Mouse (Mus musculus): ENCODE measurements around the gene Rnase13.
A peak's percentile ranks its signal among the peaks of the same experiment; 100 is the strongest.

Rnase13 gene

DNA sequence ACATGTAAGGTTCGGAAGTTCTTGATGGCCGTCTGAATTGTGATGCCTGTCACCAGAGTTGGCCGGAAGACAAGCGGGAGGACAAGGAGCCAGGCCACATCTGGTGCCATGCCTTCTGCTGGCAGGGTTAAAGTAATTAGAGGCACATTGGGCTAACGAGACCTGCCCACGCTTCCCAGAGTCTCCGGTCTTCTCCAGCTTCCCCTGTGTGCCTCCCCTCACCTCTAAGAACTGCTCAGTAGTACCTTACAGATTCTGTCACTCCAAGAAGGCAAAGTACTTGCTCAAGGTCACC, at the start of gene Rnase13:
TSS of gene Rnase13 (minus strand) at position 203 of the 295 bp plus-strand sequence.
- no peak for DNase-seq (ENCODE audit: low spot score in 2 of 2)

GRCm38 (mm10) chr14:51967400-51967799, 44.8 kb upstream of the Rnase13 start:
- DNase-seq (ENCODE audit: low spot score in 2 of 2): no peak

- no peak for DNase-seq (ENCODE audit: low spot score in 2 of 2)
Observed at GRCm38 (mm10) chr14:51960316-51960715, 37.7 kb upstream of the Rnase13 start.

- no peak for DNase-seq (ENCODE audit: low spot score in 2 of 2)
Observed at GRCm38 (mm10) chr14:51943336-51943735, 20.8 kb upstream of the Rnase13 start.

- DNase-seq (ENCODE audit: low spot score in 2 of 2): no peak
Observed at GRCm38 (mm10) chr14:51942236-51942635, 19.7 kb upstream of the Rnase13 start.

DNA sequence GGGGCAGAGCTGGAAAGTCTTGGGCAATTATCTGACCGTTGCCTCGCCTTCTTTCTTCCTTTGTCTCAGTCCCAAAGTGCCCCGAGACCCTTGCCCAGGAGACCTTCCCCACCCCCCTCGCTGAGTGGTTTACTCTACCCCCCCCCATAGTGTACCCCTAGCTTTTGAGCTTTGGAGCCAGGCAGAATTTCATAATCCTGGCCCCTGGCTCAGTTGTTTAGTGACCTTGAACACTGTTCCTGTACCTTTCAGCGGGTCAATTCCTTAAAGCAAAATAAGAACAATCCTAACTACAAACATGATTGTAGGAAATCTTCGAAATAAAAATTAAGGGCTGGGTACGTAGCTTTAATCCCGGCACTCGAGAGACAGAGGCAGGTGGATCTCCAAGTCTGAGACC, 19.0 kb upstream of the Rnase13 start:
- no peak for DNase-seq (ENCODE audit: low spot score in 2 of 2)

DNA sequence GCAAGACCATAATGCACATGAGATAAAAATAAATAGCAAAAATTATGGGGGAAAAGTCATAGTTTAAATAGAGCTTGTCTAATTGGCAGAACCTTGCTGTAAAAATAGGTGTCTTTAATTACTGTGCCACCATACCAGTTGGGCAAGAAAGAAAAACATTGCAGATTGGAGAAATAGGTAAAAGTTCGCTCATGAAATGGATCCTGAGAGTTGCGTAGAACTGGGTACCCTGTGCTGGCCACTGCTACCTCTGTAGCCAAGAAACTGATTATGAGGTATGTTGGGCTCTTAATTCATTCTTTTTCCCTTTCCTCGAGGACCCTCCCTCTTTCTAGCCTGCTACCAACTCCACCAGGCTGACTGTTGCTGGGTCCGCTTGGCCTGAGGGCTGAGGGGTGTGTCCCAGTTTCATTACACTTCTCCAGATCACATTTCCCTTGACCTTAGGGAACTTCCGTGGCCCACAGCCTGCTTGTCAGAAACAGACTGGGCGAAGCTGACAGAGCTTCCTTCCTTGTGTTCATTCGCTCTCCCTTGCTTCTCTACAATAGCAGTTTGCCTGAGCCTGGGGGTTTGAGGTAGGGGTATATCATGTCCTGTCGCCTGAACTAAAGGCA, 18.5 kb upstream of the Rnase13 start:
- no peak for DNase-seq (ENCODE audit: low spot score in 2 of 2)

- no peak for DNase-seq (ENCODE audit: low spot score in 2 of 2)
Observed at GRCm38 (mm10) chr14:51939005-51939404, 16.4 kb upstream of the Rnase13 start.

DNA sequence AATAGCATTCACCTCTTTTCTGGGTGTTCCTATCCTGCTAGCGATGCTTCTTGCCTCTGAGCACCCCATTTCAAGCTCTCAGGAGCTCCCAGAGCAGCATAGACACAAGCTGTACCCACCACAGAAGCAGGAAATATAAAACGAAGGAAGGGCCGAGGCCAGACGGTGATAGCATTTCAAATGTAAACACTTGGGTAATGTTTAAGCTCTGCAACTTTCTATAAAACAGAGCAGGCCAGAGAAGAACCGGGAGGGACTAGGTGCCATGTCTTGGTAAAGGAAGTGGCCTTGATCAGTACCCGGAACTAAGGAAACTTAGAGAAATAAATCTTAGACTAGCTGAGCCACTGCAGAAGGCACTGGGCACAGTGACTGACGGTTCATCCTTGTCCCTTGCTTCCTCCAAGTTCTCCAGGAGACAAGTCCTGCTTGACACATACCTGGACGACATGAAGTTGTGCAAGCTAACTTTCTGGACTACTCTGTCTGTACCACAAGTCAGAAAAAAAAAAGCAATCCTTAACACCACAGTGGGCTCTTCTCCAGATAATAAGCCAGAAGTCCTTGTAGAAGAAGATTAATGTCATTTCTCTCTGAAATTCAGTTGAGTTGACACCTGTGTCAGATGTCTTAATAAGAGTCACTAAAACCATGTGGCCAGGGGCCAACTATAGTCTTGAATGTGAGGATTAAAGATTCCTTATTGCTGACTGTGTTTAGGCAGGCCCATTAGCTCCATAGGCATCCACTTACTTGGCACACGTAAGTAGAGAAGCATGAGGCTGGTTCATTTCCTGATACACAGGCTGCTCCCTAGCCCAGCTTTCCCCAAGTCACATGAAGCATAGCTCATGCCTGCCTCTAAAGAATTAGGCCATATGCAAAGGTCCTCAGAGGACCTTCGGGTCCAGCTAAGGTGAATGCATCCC, 9.8 kb upstream of the Rnase13 start:
- peak in 1 of 2 experiments; percentile 8 for DNase-seq (ENCODE audit: low spot score in 2 of 2)

GRCm38 (mm10) chr14:51930824-51931223, 8.3 kb upstream of the Rnase13 start:
- peak; percentile 80 to 82 for DNase-seq (ENCODE audit: low spot score in 2 of 2)

DNA sequence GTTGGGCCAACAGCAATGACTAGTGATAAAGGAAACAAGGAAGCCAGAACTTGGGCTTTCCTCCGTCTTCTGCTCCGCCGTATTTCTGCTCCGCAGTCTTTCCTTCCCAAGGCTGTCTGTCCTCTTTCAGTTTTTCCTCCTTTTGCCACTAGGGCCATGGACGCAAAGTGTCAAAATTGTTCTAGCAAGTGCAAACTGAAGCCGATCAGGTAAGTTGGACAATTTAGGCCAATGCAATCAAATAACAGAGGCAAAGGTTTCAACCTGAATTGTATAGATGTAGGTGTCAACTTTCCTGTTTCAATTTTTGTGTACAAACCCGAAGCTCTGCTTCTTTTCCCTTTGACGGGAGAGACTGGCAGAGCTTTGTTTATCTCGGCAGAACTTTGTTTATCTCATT, 7.4 kb upstream of the Rnase13 start:
- no peak for DNase-seq (ENCODE audit: low spot score in 2 of 2)

DNA sequence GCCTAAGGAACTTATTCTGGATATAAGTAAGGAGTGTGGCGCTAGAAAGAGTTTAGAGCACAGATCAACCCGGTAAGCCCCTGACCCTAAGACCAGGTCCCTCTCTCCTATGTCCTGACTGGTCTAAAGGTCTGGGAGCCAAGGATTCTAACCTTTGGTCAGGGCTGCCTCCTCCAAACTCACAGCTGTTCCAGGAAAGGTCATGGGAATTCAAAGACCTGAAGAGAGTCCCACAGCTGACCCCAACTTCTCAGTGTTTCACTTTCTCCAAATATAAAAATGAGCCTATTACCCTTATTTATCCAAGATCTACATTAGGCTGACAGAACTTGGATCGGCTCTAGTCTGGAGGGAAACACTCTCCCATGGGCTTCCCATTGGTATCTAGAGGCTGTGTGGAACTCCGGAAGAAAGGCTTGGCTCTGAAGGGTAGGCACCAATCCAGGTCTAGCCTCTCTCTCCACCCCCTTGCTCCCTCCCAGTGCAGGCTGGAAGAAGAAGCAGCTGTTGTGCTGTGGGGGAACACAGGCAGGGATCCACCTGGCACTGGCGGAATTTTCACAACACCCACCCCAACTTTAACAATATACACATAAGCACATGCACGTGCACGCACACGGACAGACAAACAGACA, 6.9 kb upstream of the Rnase13 start:
- DNase-seq (ENCODE audit: low spot score in 2 of 2): peak; percentile 80 to 83

- DNase-seq (ENCODE audit: low spot score in 2 of 2): peak in 1 of 2 experiments; percentile 9
Observed at GRCm38 (mm10) chr14:51926930-51927329, 4.4 kb upstream of the Rnase13 start.

- no peak for DNase-seq (ENCODE audit: low spot score in 2 of 2)
Observed at GRCm38 (mm10) chr14:51923492-51923891, 919 bp upstream of the Rnase13 start.

DNA sequence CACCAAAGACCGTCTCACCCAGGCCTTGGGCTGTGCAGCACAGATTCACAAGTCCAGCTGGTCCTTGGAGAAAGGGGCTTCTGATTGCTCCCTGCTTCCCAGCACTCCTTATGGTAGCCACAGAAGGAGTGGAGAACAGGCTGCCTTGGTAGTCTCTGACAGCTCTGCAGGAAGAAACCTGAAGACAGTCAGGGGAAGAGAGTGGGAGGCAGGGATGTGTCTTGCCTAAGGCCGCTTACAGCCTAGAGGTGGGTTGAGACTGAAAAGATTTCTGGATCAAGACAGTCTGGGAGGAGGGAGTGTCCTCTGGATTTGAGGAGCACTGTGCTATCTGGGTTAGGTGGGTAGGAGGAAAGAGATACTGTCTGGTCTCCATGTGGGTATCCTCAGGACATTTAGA, 337 bp upstream of the Rnase13 start:
- DNase-seq (ENCODE audit: low spot score in 2 of 2): no peak

- DNase-seq (ENCODE audit: low spot score in 2 of 2): peak; percentile 77 to 87
Observed at GRCm38 (mm10) chr14:51921759-51922570, 608 bp downstream of the Rnase13 start.

DNA sequence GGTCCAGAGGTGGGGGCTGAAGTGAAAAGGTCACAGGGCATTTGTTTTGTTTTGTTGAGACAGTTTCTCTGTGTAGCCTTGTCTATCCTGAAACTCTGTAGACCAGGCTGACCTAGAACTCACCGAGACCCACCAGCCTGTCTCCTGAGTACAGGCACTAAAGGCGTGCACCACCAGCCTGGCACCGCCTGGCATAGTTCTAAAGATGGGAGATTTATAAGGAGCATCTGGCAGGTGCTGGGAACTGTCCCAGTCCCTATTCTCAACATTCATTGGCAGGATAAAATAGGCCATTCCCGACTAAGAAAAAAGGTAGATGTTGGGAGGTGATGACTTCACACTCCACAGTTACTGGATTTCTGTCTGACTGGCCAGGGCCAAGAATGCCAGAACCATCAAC, 3.6 kb downstream of the Rnase13 start:
- no peak for DNase-seq (ENCODE audit: low spot score in 2 of 2)

DNA sequence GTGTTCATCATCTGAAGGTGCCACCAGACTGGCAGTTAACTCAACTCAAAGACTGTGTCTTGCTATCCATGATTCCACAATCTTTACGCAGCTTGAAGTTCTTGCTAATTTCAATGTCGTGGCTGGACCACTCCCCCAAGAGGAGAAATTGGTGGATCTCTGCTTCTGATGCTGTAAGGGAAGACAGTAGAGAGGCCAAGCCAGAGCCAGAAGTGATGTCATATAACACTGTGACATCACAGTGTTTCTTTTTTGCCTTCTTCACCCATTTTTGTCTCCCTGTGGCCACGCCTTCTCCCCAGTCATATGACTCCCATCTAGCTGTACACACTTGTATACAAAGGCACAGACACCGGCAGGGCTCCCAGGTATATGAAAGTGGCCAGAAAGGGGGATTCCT, 4.4 kb downstream of the Rnase13 start, which contains the start of gene Tppp2:
TSS of gene Tppp2 (plus strand) at position 301 of the 400 bp plus-strand sequence.
- DNase-seq (ENCODE audit: low spot score in 2 of 2): no peak

- no peak for DNase-seq (ENCODE audit: low spot score in 2 of 2)
Observed at GRCm38 (mm10) chr14:51916539-51916938, 6.0 kb downstream of the Rnase13 start.

- DNase-seq (ENCODE audit: low spot score in 2 of 2): no peak
Observed at GRCm38 (mm10) chr14:51915030-51915429, 7.5 kb downstream of the Rnase13 start.

DNA sequence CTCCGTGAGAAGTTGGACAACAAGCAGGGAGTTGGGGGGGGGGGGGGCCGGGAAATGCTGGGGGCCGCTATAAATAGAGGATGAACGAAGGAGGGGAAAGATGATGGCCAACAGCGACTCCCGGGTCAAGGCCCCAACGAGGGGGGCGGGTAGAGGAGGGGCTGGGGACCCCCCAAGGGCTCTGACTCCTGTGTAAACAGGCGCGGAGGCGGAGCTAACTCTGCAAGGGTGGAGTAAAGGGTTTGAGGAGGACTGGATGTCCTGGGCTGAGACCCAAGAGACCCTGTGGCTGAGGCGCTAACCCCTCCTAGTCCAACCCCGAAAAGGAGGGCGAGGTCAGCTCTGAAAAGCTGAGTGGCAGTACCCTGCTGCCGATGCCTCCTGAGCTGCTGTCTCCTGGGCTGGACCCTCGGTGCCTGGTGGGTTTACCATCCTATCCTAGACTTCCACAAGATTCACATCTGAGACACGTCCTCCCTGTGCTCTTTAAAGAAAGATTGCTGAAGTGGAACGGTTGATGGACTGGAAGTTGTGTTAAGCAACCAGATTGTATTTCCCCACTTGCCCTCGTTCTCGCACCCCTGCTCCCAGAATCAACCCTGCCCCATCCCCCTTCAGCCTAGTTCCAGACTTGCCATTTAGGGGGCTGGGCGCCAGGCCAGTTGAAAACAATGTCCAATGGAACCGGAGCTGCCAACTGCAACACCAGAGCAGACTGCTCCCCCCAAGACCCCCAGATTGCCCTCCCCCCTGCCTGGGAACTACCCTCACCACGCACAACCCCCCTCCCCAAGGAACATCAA, 8.4 kb downstream of the Rnase13 start, which contains the start of gene Ndrg2:
TSS of gene Ndrg2 (minus strand) at position 199 of the 803 bp plus-strand sequence.
- peak; percentile 91 to 92 for DNase-seq (ENCODE audit: low spot score in 2 of 2)

All from right cerebral cortex, postnatal 10 days (tissue).